Mouse (Mus musculus): ENCODE measurements around the gene Gm13199. TPM values are rescaled to one million over a fixed set of nuclear protein-coding genes. Genes with fewer than 3 reads are reported as not detected.

The Gm13199 gene
- polyA plus RNA-seq, 1 experiment from 2014 or later: 1.8 TPM

Other genes starting within 250 kb of the Gm13199 start
- gene Camk1d, start 148.4 kb downstream of the Gm13199 start, polyA plus RNA-seq (2016; fragmentation: Nextera tagmentation; extraction: Ambion mirVana): 1.3 and 1.8 TPM in 2 replicates
- gene Nudt5, start 17.9 kb downstream of the Gm13199 start, polyA plus RNA-seq (2016; fragmentation: Nextera tagmentation; extraction: Ambion mirVana): 90.7 and 115 TPM in 2 replicates
- 354 and 392 TPM in 2 replicates for gene Cdc123, start 17.8 kb downstream of the Gm13199 start, polyA plus RNA-seq (2016; fragmentation: Nextera tagmentation; extraction: Ambion mirVana)
- gene Sec61a2, start 32.5 kb upstream of the Gm13199 start, polyA plus RNA-seq (2016; fragmentation: Nextera tagmentation; extraction: Ambion mirVana): 76.8 and 87.2 TPM in 2 replicates
- 3.8 and 5.0 TPM in 2 replicates for gene Dhtkd1, start 79.9 kb upstream of the Gm13199 start, polyA plus RNA-seq (2016; fragmentation: Nextera tagmentation; extraction: Ambion mirVana)
- gene Upf2, start 88.5 kb upstream of the Gm13199 start, polyA plus RNA-seq (2016; fragmentation: Nextera tagmentation; extraction: Ambion mirVana): 6.9 and 9.0 TPM in 2 replicates